In the genomic region with DNA sequence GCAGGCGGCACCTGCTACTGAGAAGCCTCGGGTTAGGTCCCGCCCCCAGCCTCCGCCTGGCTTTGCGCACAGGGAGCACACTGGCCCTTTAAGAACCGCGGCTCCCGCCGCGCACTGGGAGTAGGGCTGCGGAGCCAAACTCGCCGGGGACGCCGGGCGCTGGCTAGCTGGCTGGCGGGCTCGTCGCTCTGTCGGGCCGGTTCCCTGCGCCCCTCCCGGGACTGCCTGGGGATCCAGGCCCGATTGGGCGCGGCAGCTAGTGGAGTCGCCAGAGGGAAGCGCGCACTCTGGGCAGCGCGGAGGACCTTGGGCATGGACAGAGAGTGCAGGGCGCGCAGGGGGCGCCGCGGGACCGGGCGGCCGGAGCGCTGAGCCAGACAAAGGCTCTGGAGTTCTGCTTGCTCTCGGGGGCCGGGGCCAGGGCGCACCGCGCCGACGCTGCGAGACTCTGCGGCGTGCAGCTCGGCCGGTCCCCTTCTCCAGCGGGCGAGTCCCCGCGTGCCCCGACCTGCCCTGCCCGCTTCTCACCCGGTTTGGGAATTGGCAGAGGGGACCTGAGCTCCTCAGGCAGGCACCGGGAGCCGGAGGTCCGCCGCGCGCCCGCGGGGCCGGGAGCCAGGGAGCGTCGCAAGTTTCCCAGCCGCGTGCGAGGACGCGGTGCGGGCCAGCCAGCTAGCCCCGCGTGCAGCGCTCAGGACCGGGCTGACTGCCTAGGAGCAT, we compare ENCODE assay signal across 8 mouse cellular contexts. TPM values are rescaled to one million over a fixed set of nuclear protein-coding genes. Genes with fewer than 3 reads are reported as not detected.
DNase-seq lines count a peak whose midpoint lies in the region; ATAC-seq and TF ChIP-seq lines count a peak whose summit lies in the region.

A gene (plus strand): TSS at position 118 of the 720 bp plus-strand sequence.

- peak within 1 kb of the TSS; percentile 81 for H3K4me3 ChIP-seq in hindbrain, embryonic 12.5 days
- H3K4me3 ChIP-seq in left cerebral cortex, adult 2 months, result peak within 1 kb of the TSS; percentile 81

- no peak; the same call in 1 of the 2 replicates for TF ChIP-seq CTCF in left cerebral cortex, adult 2 months (IDR thresholded peaks at IDR 0.05)

- peak; percentile 75 for ATAC-seq in hindbrain, embryonic 12.5 days (ENCODE audit: low FRiP score)

- intact Hi-C loops in left cerebral cortex, adult 2 months (cut with DNase I), result loop anchor here (2.0 kb wide), 1 partner anchor 82 kb away; a partner anchor contains a TSS

- under 1% methylated on average over 71 of the region's 80 CpGs for WGBS in hindbrain, embryonic 12.5 days

- peak within 1 kb of the TSS; percentile 84 for H3K9ac ChIP-seq in hindbrain, embryonic 12.5 days

- H3K27ac ChIP-seq in hindbrain, embryonic 12.5 days, result peak within 1 kb of the TSS; percentile 91
- peak within 1 kb of the TSS; percentile 81 for H3K27ac ChIP-seq in left cerebral cortex, adult 2 months

- H3K4me1 ChIP-seq in hindbrain, embryonic 12.5 days, result peaks cover 43% of the 10 kb centered on the region

- 0 out of 2 replicates have a peak, but pooled peaks cover 3% of the 10 kb centered on the region for H3K36me3 ChIP-seq in hindbrain, embryonic 12.5 days

- H3K27me3 ChIP-seq in hindbrain, embryonic 12.5 days, result peaks cover 8% of the 10 kb centered on the region; the same call in 1 of the 2 replicates

- no peaks in the 10 kb centered on the region for H3K9me3 ChIP-seq in hindbrain, embryonic 12.5 days (replicated peaks)

- DNase-seq in adrenal gland, adult (ENCODE audit: inconsistent age in 2 of 2, low spot score in 1 of 2), result peak; percentile 72 to 89
- peak; percentile 74 to 79 for DNase-seq in cerebellum, postnatal 10 days
- DNase-seq in gastrocnemius, adult 18-20 months (ENCODE audit: low spot score), result peak; percentile 78
- peak; percentile 59 to 68 for DNase-seq in left cerebral cortex, adult 2 months (ENCODE audit: extremely low spot score in 1 of 2, low spot score in 2 of 2)
- peak; percentile 84 for DNase-seq in lung, postnatal 25 days (ENCODE audit: low spot score)
- DNase-seq in right cerebral cortex, postnatal 10 days (ENCODE audit: low spot score in 2 of 2), result peak; percentile 82
- no peak for DNase-seq in spleen, postnatal 4 days (ENCODE audit: low spot score in 2 of 2)

- H3K4me2 ChIP-seq in hindbrain, embryonic 12.5 days (replicated peaks), result peak within 1 kb of the TSS; percentile 88

RNA-seq across cellular contexts. Expression of the gene that starts here (rescaled TPM):
- 10 to 100 TPM; 16.8 to 17.8 TPM for total RNA-seq in gastrocnemius, adult 18-20 months (2021)
- polyA plus RNA-seq in hindbrain, embryonic 12.5 days (2016; fragmentation: Nextera tagmentation; extraction: Ambion mirVana), result 31.8 and 33.2 TPM in 2 replicates
- 10 to 100 TPM; 16.7 to 21.0 TPM for total RNA-seq in left cerebral cortex, adult 2 months (2021)

Comparison
In these comparisons a context has a peak if more than half of its experiments do, and no peak if none do; other contexts are left out.
1. DNase-seq: peak in adrenal gland, adult (2 of 2), cerebellum, postnatal 10 days (2 of 2), gastrocnemius, adult 18-20 months (single experiment), left cerebral cortex, adult 2 months (2 of 2), lung, postnatal 25 days (single experiment) and right cerebral cortex, postnatal 10 days (2 of 2); none in spleen, postnatal 4 days (0 of 2).